Mouse (Mus musculus) forebrain, embryonic 13.5 days (tissue): ENCODE data around the gene Slc7a11. TPM values are rescaled to one million over a fixed set of nuclear protein-coding genes. Genes with fewer than 3 reads are reported as not detected.

Experiments
- ATAC-seq: fragments of 200-750 bp; cut with Nextera tagmentation; 2 replicates; pipeline ENCODE4 v1.8.0; 2017
- H3K27ac ChIP-seq: fragments of 300-500 bp; sonication (generic); 2 replicates; pipeline ENCODE4 v1.5.1; 2015; ENCODE audit warnings: inconsistent platforms, mild to moderate bottlenecking, moderate library complexity
- H3K27me3 ChIP-seq: fragments of 300-500 bp; sonication (generic); 2 replicates; pipeline ENCODE4 v1.6.1; 2015; ENCODE audit warnings: mild to moderate bottlenecking, inconsistent platforms
- H3K36me3 ChIP-seq: fragments of 300-500 bp; sonication (generic); 2 replicates; pipeline ENCODE4 v1.6.1; 2015; ENCODE audit warnings: mild to moderate bottlenecking, inconsistent platforms; ENCODE audit not compliant: poor library complexity, severe bottlenecking
- H3K4me1 ChIP-seq: fragments of 300-500 bp; sonication (generic); 2 replicates; pipeline ENCODE4 v1.6.1; 2015; ENCODE audit warnings: inconsistent platforms
- H3K4me2 ChIP-seq: fragments of 300-500 bp; sonication (generic); 2 replicates; pipeline ENCODE4 v1.6.1; 2015; ENCODE audit warnings: inconsistent platforms, mild to moderate bottlenecking, moderate library complexity
- H3K4me3 ChIP-seq: fragments of 300-500 bp; sonication (generic); 2 replicates; pipeline ENCODE4 v1.5.1; 2015; ENCODE audit warnings: mild to moderate bottlenecking, inconsistent platforms
- H3K9ac ChIP-seq: fragments of 300-500 bp; sonication (generic); 2 replicates; pipeline ENCODE4 v1.6.1; 2015; ENCODE audit warnings: mild to moderate bottlenecking, inconsistent platforms
- H3K9me3 ChIP-seq: fragments of 300-500 bp; sonication (generic); replicated peaks from 2 replicates; pipeline ENCODE4 v1.6.1; 2016; ENCODE audit warnings: inconsistent platforms
- WGBS: fragments of 180-500 bp; shearing (Covaris S2); methylation state at CpG from one replicate; pipeline ENCODE4 v1.1.7; 2015; 5-methylcytosine and 5-hydroxymethylcytosine counted together
- polyA plus RNA-seq: library from polyadenylated mRNA; unstranded; fragments of >200 nt; fragmentation: Nextera tagmentation; extraction: Ambion mirVana; gene quantifications from 2 replicates; pipeline ENCODE4 v1.2.1, GENCODE M21; 2015

Gene Slc7a11
- polyA plus RNA-seq, 1 experiment from 2014 or later = 1.8 TPM

DNA sequence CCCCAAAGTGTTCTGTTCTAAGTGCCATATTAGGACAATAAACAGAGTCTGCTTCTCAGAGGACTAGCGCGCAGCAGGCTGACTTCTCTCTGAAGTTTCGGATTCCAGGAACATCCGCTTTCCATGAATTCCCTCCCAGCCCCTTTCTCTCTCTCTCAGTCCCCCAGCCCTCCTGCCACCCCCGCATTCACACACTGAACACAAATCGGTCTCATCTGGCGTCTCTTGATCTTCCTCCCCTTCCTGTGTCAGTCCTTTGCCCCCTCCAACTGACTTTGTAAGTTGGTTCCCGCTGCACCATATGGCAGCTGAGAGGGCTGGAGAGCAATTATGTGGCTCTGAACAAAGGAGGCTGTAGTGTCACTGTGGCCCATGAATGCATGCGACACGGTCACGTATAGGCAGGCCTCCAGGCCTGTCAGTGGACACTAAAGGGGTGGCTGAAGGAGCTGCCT lies 577.3 kb downstream of the Slc7a11 start:
- peaks cover 26% of the 10 kb centered on the region for H3K4me1 ChIP-seq
- peak overlapping the region; percentile 29 for H3K4me2 ChIP-seq
- 4% methylated on average over 11 of the region's 11 CpGs for WGBS
- H3K36me3 ChIP-seq = no peaks in the 10 kb centered on the region
- peak; percentile 84 for ATAC-seq
- 0 out of 2 replicates have a peak, but pooled peaks cover 4% of the 10 kb centered on the region for H3K27me3 ChIP-seq
- no peak overlapping the region for H3K4me3 ChIP-seq
- H3K9ac ChIP-seq = no peak overlapping the region
- no peaks in the 10 kb centered on the region for H3K9me3 ChIP-seq
- no peak overlapping the region for H3K27ac ChIP-seq

DNA sequence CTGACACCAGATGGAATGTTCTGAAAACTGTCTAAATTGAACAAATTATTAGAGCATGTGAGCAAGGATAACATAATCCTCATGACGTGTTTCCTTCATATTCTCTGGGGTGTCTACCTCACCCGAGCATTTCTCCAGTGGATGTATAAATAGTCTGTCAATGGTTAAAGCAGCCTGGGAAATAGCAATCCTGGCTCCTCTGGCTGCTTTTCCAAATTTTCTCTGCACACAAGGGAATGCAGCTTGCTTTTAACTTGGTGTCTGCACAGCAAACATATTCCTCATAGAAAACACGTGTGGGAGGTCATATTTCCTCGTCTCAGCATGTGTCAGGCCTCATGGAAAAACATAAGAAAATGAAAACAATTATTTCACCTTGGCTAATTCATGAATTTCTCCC lies 586.6 kb downstream of the Slc7a11 start:
- H3K9me3 ChIP-seq = no peaks in the 10 kb centered on the region
- no peak overlapping the region for H3K4me2 ChIP-seq
- H3K36me3 ChIP-seq = no peaks in the 10 kb centered on the region
- 65% methylated on average over 4 of the region's 4 CpGs for WGBS
- no peaks in the 10 kb centered on the region for H3K27me3 ChIP-seq
- no peak for ATAC-seq
- no peaks in the 10 kb centered on the region for H3K4me1 ChIP-seq
- no peak overlapping the region for H3K9ac ChIP-seq
- no peak overlapping the region for H3K27ac ChIP-seq
- H3K4me3 ChIP-seq = no peak overlapping the region

DNA sequence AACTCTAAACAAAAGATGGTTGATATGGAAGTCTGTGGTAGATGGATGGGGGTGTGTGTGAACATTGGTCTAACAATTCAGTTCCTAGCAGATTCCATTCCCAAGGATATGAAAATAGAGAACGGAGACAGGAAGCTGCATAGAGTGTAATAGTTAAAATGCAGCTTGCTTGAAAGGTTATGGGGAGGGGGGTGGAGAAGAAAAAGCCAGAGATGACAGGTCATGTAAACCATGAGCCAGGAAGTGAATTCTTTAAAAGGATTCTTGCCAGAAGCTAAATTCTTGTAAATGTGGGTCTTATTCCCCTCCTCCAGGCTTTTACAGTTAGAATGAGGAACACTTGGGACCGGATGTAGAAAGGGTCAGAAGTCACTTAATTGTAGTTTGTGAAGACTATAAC lies 589.1 kb downstream of the Slc7a11 start:
- Histone ChIP-seq H3K36me3 (no peaks in the 10 kb centered on the region), H3K4me2 (no peak overlapping the region), H3K9ac (no peak overlapping the region), H3K4me1 (no peaks in the 10 kb centered on the region), H3K9me3 (no peaks in the 10 kb centered on the region), H3K4me3 (no peak overlapping the region), H3K27me3 (no peaks in the 10 kb centered on the region), H3K27ac (no peak overlapping the region)
- WGBS = 90% methylated on average over 2 of the region's 2 CpGs
- ATAC-seq = no peak

GRCm38 (mm10) chr3:49842971-49843370 lies 600.4 kb downstream of the Slc7a11 start:
- H3K4me2 ChIP-seq = no peak overlapping the region
- peaks cover 4% of the 10 kb centered on the region; the same call in 1 of the 2 replicates for H3K4me1 ChIP-seq
- no peaks in the 10 kb centered on the region for H3K27me3 ChIP-seq
- no peak overlapping the region for H3K27ac ChIP-seq
- no peak overlapping the region for H3K4me3 ChIP-seq
- no peaks in the 10 kb centered on the region for H3K9me3 ChIP-seq
- H3K36me3 ChIP-seq = no peaks in the 10 kb centered on the region
- no peak overlapping the region for H3K9ac ChIP-seq
- ATAC-seq = no peak
- 83% methylated on average over 3 of the region's 3 CpGs for WGBS
